Mouse (Mus musculus) heart, adult 2 months (tissue): Measurements from ENCODE around the gene Sebox.

Experiments
- CTCF ChIP-seq: fragments of 200-600 bp; IDR thresholded peaks from 2 replicates; pipeline ENCODE4 v1.8.1; 2022; ENCODE audit warnings: antibody characterized with exemption, mild to moderate bottlenecking, moderate library complexity
- EP300 ChIP-seq: fragments of 200-500 bp; IDR thresholded peaks from 2 replicates; pipeline ENCODE4 v1.6.1; 2011; ENCODE audit warnings: low read depth, low read length, control low read depth; ENCODE audit not compliant: insufficient read depth
- POLR2A ChIP-seq: fragments of 200-500 bp; IDR thresholded peaks from 2 replicates; pipeline ENCODE4 v1.6.1; 2011; ENCODE audit warnings: mild to moderate bottlenecking, low read depth, low read length, control low read depth; ENCODE audit not compliant: insufficient read depth

- TF ChIP-seq POLR2A: no peak
- TF ChIP-seq EP300: no peak
- TF ChIP-seq CTCF: no peak
Observed at GRCm38 (mm10) chr11:78465568-78466180, 37.6 kb upstream of the Sebox start, which contains the start of gene Slc46a1.
